Mouse (Mus musculus) cortical plate, adult 2 months (tissue): ENCODE data around the gene Cstad.

Experiments
- CTCF ChIP-seq: fragments of 200-500 bp; IDR thresholded peaks from 2 replicates; pipeline ENCODE4 v1.5.1; 2011; ENCODE audit warnings: mild to moderate bottlenecking, control low read depth, low read length; ENCODE audit not compliant: insufficient read depth; ENCODE audit errors: extremely low read depth
- POLR2A ChIP-seq: fragments of 200-500 bp; IDR thresholded peaks from 2 replicates; pipeline ENCODE4 v1.6.1; 2011; ENCODE audit warnings: mild to moderate bottlenecking, low read length, control low read depth; ENCODE audit not compliant: insufficient read depth; ENCODE audit errors: extremely low read depth

GRCm38 (mm10) chr2:30571647-30572046 lies 23.2 kb upstream of the Cstad start:
- TF ChIP-seq CTCF: no peak
- TF ChIP-seq POLR2A: no peak
